Mouse (Mus musculus) small intestine, adult 2 months (tissue): ENCODE measurements around the gene Zfp777.

Experiments used
- CTCF ChIP-seq: fragments of 200-500 bp; IDR thresholded peaks from 2 replicates; pipeline ENCODE4 v1.5.1; 2012; ENCODE audit warnings: low read depth, mild to moderate bottlenecking, control low read depth, inconsistent platforms, low read length, moderate library complexity, mixed read lengths; ENCODE audit not compliant: insufficient replicate concordance, insufficient read length; ENCODE audit errors: extremely low read depth
- POLR2A ChIP-seq: fragments of 200-500 bp; IDR thresholded peaks from 2 replicates; pipeline ENCODE4 v1.6.1; 2012; ENCODE audit warnings: low read depth, mild to moderate bottlenecking, control low read depth, inconsistent platforms, low read length, moderate library complexity

- TF ChIP-seq POLR2A (no peak), CTCF (no peak)
Observed at GRCm38 (mm10) chr6:48010727-48011126, 38.0 kb downstream of the Zfp777 start.
